Mouse (Mus musculus): ENCODE measurements around the gene Zfp426. TPM values are rescaled to one million over a fixed set of nuclear protein-coding genes. Genes with fewer than 3 reads are reported as not detected.

Gene Zfp426
- polyA plus RNA-seq, 1 experiment from 2014 or later, result 14.8 TPM

- Histone ChIP-seq H3K27ac (ENCODE audit: low read length) (no peak overlapping the region), H3K27me3 (replicated peaks; ENCODE audit: insufficient read depth, low read length) (no peaks in the 10 kb centered on the region), H3K9me3 (ENCODE audit: low read length) (no peaks in the 10 kb centered on the region), H3K36me3 (ENCODE audit: insufficient read depth, low read length) (peaks cover 37% of the 10 kb centered on the region), H3K4me2 (replicated peaks; ENCODE audit: low read depth, low read length) (no peak overlapping the region), H3K4me3 (ENCODE audit: low read depth, low read length) (no peak overlapping the region), H3K4me1 (ENCODE audit: insufficient read depth, low read depth, low read length) (no peaks in the 10 kb centered on the region), H3K9ac (replicated peaks; ENCODE audit: low read depth) (no peak overlapping the region)
- WGBS, result 91% methylated on average over 4 of the region's 4 CpGs
- DNase-seq (ENCODE audit: low spot score) (no peak), ATAC-seq (no peak)
- TF ChIP-seq EP300 (IDR thresholded peaks at IDR 0.05), result no peak
- no peak for TF ChIP-seq CTCF (IDR thresholded peaks at IDR 0.05)
Measured at GRCm38 (mm10) chr9:20443183-20443783, 49.3 kb downstream of the Zfp426 start.

- no peak overlapping the region for H3K27ac ChIP-seq (ENCODE audit: low read length)
- H3K4me3 ChIP-seq (ENCODE audit: low read depth, low read length), result no peak overlapping the region
- ATAC-seq (no peak), DNase-seq (ENCODE audit: low spot score) (no peak)
- H3K9me3 ChIP-seq (ENCODE audit: low read length), result no peaks in the 10 kb centered on the region
- H3K4me2 ChIP-seq (replicated peaks; ENCODE audit: low read depth, low read length), result no peak overlapping the region
- no peak overlapping the region for H3K9ac ChIP-seq (replicated peaks; ENCODE audit: low read depth)
- TF ChIP-seq CTCF (IDR thresholded peaks at IDR 0.05) (no peak), EP300 (IDR thresholded peaks at IDR 0.05) (no peak)
- no peaks in the 10 kb centered on the region for H3K27me3 ChIP-seq (replicated peaks; ENCODE audit: insufficient read depth, low read length)
- H3K36me3 ChIP-seq (ENCODE audit: insufficient read depth, low read length), result no peaks in the 10 kb centered on the region
- 91% methylated on average over 3 of the region's 3 CpGs for whole genome bisulfite sequencing
- H3K4me1 ChIP-seq (ENCODE audit: insufficient read depth, low read depth, low read length), result no peaks in the 10 kb centered on the region
Measured at GRCm38 (mm10) chr9:20430004-20430403, 62.5 kb downstream of the Zfp426 start.

Other genes starting within 250 kb of the Zfp426 start
- gene Olfr39, start 210.4 kb downstream of the Zfp426 start, polyA plus RNA-seq (2015; fragmentation: Nextera tagmentation; extraction: Ambion mirVana), result not detected in 2 replicates
- gene Olfr873, start 194.2 kb downstream of the Zfp426 start, polyA plus RNA-seq (2015; fragmentation: Nextera tagmentation; extraction: Ambion mirVana), result not detected in 2 replicates
- not detected in 2 replicates for gene Olfr18, start 156.7 kb downstream of the Zfp426 start, polyA plus RNA-seq (2015; fragmentation: Nextera tagmentation; extraction: Ambion mirVana)
- 40.1 and 47.3 TPM in 2 replicates for gene Zfp560, start 107.6 kb downstream of the Zfp426 start, polyA plus RNA-seq (2015; fragmentation: Nextera tagmentation; extraction: Ambion mirVana)
- gene Zfp26, start 32.6 kb downstream of the Zfp426 start, polyA plus RNA-seq (2015; fragmentation: Nextera tagmentation; extraction: Ambion mirVana), result 6.8 and 9.5 TPM in 2 replicates
- 63.8 and 73.4 TPM in 2 replicates for gene Zfp266, start 28.7 kb upstream of the Zfp426 start, polyA plus RNA-seq (2015; fragmentation: Nextera tagmentation; extraction: Ambion mirVana)
- gene Zfp846, start 88.5 kb upstream of the Zfp426 start, polyA plus RNA-seq (2015; fragmentation: Nextera tagmentation; extraction: Ambion mirVana), result 10.9 and 12.2 TPM in 2 replicates
- 394 and 396 TPM in 2 replicates for gene Ubl5, start 150.1 kb upstream of the Zfp426 start, polyA plus RNA-seq (2015; fragmentation: Nextera tagmentation; extraction: Ambion mirVana)
- gene Fbxl12, start 152.0 kb upstream of the Zfp426 start, polyA plus RNA-seq (2015; fragmentation: Nextera tagmentation; extraction: Ambion mirVana), result 18.2 and 19.2 TPM in 2 replicates
- gene Pin1, start 159.3 kb upstream of the Zfp426 start, polyA plus RNA-seq (2015; fragmentation: Nextera tagmentation; extraction: Ambion mirVana), result 30.1 and 32.9 TPM in 2 replicates